Mouse (Mus musculus): Measurements from ENCODE around the gene C2cd2l.
A peak's percentile ranks its signal among the peaks of the same experiment; 100 is the strongest.

C2cd2l gene

GRCm38 (mm10) chr9:44267319-44268026 is 52.6 kb downstream of the C2cd2l start:
- DNase-seq (ENCODE audit: low read depth, low spot score): peak; percentile 25

DNA sequence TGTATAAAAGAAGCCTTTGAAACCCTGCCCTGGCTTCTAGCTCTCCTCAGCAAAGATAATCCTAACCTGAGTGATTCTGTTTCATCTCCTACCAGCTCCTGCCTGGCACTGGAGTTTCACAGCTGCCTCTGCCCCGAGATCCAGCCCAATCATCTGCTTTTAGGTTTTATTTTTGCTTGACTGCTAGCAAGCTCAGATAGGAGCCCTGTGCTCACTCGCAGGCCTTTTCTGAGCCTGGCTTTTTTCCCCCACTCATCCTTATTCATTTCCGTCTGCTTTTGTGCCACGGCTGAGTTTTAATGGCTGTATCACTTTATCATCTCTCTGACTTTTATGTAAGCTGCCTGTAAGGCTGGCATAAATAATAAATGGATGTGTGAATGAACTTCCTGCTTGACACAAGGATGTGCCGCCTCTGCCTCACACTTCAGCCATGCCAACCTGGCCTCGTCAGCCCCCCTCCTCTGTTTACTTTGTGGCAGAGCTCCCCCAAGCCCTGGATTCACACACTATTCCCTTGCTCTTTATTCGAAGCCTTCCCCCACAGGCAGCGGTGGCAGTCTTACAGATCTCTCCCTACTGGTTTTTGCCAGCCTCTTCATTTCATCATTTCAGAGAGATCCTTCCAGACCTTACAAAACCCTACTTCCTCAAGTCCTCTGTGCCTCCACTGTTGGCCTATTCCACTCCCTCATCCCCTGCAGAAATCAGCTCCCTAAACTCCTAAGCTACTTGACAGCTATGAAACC is 53.4 kb downstream of the C2cd2l start:
- DNase-seq (ENCODE audit: low read depth, low spot score): no peak

DNA sequence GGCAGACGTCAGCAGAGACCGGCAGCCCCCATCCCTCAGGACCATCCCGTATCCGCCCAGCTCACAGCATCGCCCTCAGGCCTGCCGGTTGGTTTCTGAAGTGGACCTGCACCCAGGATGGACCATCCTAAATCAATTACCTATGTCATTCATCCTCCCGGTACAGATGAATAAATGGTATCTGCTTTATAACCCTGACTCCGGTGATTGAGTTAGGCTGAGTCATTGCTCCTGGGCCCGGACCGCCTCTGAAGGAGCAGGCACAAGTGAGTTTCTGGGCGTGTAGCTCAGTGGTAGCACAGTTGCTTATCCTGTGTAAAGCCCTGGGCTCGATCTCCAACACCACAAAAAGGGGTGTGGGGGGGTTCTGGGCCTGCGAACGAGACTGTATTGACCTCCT is 58.7 kb downstream of the C2cd2l start:
- DNase-seq (ENCODE audit: low read depth, low spot score): no peak

All from 3T3-L1 (cell line).